Mouse (Mus musculus) thymus, postnatal 25 days (tissue): Measurements from ENCODE around the gene Ninl.

Experiments
- DNase-seq: peaks from one replicate; pipeline ENCODE4 v3.0.0; 2022

The Ninl gene

DNA sequence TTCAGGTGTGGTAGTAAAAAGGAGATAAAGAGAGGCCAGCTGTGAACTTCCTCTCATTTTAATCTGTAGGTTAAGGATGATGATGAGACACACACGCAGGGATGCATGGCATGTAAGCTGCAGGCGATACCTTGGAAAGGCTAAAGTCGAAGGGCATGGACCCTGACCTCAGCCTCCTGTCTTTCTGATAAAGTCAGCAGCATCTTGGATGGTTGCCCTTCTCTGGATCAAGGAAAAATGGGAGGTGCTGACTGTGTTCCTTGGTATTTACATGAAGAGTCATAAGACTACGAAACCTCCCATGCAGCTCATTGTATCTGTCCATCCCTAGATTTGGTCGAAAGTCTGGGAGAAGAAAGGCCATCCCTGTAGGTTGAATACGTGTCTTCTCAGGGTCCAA is 138.8 kb downstream of the Ninl start:
- DNase-seq: no peak

DNA sequence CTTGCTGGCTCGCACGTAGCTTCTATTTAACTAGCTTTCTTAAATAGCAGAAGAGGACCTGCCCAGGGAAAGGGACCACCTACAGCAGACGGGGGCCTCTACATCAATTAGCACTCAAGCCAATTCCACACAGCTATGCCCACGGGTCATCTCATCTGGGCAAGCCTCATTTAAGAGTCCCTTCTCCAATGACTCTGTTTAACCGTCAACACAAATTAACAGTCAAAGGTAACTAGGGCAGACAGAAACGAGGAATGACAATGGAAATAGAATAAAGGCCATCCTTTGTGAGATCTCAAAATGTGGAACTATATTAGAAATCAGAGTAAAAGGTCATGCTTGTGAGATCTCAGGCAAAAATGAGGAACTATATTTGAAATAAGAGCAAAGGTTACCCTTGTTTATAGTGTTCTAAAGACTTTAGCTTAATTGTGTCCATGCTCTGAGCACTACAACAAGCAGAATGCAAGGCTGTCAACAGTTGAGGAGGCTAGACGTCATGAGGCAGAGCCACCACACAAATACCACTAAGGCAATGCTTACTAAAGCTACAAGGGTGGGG is 143.4 kb downstream of the Ninl start:
- no peak for DNase-seq

DNA sequence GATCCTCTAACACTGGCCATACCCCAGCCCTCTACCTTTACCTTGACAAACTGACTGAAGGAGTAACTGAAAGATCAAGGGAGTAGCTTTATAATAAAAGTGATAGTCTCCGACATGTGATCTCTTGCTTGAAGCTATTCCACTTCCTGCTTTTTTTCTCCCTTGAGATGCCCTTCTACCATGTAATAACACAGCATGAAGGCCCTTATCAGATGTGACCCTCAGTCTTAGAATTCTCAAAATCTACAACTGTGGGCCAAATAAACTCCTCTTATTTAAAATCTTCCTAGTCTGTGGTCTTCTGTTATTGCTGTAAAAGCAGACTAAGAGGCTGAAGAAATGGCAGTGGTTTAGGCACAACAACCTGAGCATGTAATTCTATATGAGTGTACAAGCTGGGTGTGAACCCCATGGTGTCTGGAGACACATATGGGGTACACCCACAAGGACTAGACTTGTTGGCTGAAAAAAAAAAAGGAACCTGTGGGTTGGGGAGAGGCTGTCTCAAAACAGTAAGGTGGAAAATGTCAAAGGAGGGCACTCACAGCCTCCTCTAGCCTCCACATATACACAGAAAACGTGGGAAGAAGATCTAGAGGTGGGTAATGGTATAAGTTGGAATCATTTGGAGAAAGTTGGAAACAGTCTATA is 144.4 kb downstream of the Ninl start:
- DNase-seq: no peak

DNA sequence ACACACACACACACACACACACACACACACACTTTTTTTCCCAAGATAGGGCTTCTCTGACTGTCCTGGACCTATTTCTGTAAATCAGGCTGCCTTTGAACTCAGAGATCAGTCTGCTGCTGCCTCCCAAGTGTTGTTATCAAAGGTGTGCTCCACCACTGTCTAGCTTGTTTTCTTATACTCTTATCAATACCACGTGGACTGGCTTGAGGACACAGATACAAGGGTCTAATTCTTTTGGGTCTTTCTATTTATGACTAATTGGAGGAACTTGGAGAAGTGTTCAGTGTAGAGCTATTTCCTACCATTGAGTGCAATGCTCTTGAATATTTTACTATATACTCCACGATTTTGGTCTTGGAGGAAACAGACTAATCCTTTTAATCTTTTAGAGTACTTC is 151.8 kb downstream of the Ninl start:
- no peak for DNase-seq

DNA sequence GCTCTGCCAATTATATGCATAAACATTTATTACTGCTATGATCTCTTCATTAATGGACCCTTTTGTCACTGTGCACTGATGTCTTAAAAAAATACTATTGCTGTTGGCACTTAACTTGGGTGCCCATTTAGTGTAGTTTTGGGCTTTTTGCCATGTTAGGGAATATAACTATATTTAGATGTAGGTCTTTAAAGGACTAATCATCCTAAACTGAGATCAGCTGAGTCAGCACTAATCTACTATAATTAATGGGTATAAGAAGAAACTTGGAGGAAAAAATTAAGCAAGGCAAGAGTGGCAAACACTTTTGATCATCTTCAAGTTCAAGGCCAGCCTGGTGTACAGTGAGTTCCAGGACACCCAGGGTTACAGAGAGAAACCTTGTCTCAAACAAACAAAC is 152.9 kb downstream of the Ninl start:
- DNase-seq: no peak

DNA sequence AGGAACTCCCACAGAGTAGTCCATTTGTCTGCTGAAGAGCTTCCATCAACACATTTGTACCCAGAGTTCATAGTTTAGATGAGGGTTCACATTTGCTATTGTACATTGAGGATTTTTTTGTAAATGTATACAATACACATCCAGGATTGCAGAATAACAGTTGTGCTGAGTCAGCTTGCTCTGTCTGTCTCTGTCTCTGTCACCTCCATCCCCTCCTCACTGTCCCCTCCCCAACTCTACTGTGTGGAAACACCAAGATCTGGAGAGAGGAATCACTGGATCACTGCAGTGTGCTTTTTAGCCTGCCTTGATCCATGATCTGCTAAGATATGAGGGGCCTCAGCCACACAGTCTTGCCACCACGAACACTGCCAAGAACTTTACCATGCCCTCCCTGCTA is 153.4 kb downstream of the Ninl start:
- no peak for DNase-seq

DNA sequence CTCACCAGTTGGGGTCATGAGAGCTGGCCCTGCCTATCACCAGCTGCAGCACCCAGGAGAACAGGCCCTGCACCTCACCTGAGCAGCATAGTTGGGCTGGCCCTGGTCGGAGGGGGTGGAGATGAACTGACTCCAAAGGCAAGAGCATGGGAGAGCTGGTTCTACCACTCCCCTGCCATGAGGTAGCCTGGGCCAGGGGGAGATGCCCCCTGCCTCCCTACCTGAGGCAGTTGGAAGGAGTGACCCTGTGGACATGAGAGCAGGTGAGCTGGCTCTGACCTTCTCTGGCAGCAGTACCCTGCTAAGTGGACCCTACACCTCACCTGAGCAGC is 154.4 kb downstream of the Ninl start:
- no peak for DNase-seq
